Mouse (Mus musculus) thymus, adult 2 months (tissue): ENCODE data around the gene 2510039O18Rik. TPM values are rescaled to one million over a fixed set of nuclear protein-coding genes. Genes with fewer than 3 reads are reported as not detected.

Experiments
- DNase-seq: peaks from one replicate; pipeline ENCODE4 v3.0.0; 2021
- H3K27ac ChIP-seq: fragments of 200-500 bp; 2 replicates; pipeline ENCODE4 v1.5.1; 2012; ENCODE audit warnings: low read length, control low read depth; ENCODE audit not compliant: control insufficient read depth, insufficient read depth
- H3K27me3 ChIP-seq: fragments of 200-500 bp; 2 replicates; pipeline ENCODE4 v1.6.1; 2012; ENCODE audit warnings: mild to moderate bottlenecking, low read length, moderate library complexity, mixed read lengths; ENCODE audit not compliant: control insufficient read depth, insufficient read depth
- H3K36me3 ChIP-seq: fragments of 200-500 bp; 2 replicates; pipeline ENCODE4 v1.6.1; 2012; ENCODE audit warnings: mild to moderate bottlenecking, low read length, moderate library complexity; ENCODE audit not compliant: control insufficient read depth, insufficient read depth
- H3K4me1 ChIP-seq: fragments of 200-500 bp; replicated peaks from 2 replicates; pipeline ENCODE4 v1.6.1; 2012; ENCODE audit warnings: low read length; ENCODE audit not compliant: control insufficient read depth, insufficient read depth
- H3K4me3 ChIP-seq: fragments of 200-500 bp; 2 replicates; pipeline ENCODE4 v1.5.1; 2012; ENCODE audit warnings: mild to moderate bottlenecking, low read length, control low read depth, moderate library complexity; ENCODE audit not compliant: control insufficient read depth, insufficient read depth
- CTCF ChIP-seq: fragments of 200-500 bp; IDR thresholded peaks from 2 replicates; pipeline ENCODE4 v1.5.1; 2012; ENCODE audit warnings: mild to moderate bottlenecking, control low read depth, low read length, moderate library complexity, borderline replicate concordance; ENCODE audit not compliant: control insufficient read depth, poor library complexity, insufficient read depth; ENCODE audit errors: extremely low read depth
- POLR2A ChIP-seq: fragments of 200-500 bp; IDR thresholded peaks from 2 replicates; pipeline ENCODE4 v1.6.1; 2012; ENCODE audit warnings: mild to moderate bottlenecking, low read length, control low read depth, moderate library complexity; ENCODE audit not compliant: control insufficient read depth, poor library complexity, insufficient read depth; ENCODE audit errors: extremely low read depth
- WGBS: fragments of 180-500 bp; shearing (Covaris S2); methylation state at CpG from one replicate; pipeline ENCODE4 v1.1.7; 2018; 5-methylcytosine and 5-hydroxymethylcytosine counted together
- polyA plus RNA-seq: library from polyadenylated mRNA; depleted of rRNA; stranded (reverse); fragments of >200 nt; gene quantifications from 2 replicates; pipeline ENCODE4 v1.2.3, GENCODE M21; 2012

Gene 2510039O18Rik
- polyA plus RNA-seq, 1 experiment = 170 TPM

- peaks cover 7% of the 10 kb centered on the region for H3K4me1 ChIP-seq
- no peak overlapping the region for H3K4me3 ChIP-seq
- no peaks in the 10 kb centered on the region for H3K27me3 ChIP-seq
- no peaks in the 10 kb centered on the region for H3K36me3 ChIP-seq
- TF ChIP-seq POLR2A = no peak
- no peak for TF ChIP-seq CTCF
- DNase-seq = no peak
- H3K27ac ChIP-seq = no peak overlapping the region
- WGBS = 93% methylated on average over 4 of the region's 4 CpGs
Measured at GRCm38 (mm10) chr4:147934611-147935010, 6.1 kb upstream of the 2510039O18Rik start.

DNA sequence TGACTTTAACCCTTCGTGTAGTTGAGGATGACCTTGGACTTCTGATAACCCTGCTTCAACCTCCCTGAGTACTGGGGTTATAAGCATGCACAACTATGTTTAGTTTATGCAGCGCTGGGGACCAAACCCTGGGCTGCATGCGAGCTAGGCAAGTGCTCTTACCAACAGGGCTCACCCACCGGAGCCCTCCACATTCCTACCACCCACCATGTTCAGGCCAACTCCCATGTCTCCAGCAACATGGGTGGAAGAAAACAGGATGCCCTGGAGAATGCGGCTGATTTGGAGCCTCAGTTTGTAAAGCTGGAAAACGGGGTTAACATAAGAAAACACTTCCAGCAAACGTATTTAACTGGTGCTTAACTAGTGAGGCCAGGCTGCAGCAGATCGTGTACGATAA lies 4.8 kb upstream of the 2510039O18Rik start:
- Histone ChIP-seq H3K4me3 (peak overlapping the region; percentile 76; the same call in 1 of the 2 replicates), H3K36me3 (no peaks in the 10 kb centered on the region), H3K4me1 (peaks cover 7% of the 10 kb centered on the region), H3K27ac (no peak overlapping the region), H3K27me3 (no peaks in the 10 kb centered on the region)
- DNase-seq = no peak
- no peak for TF ChIP-seq POLR2A
- no peak for TF ChIP-seq CTCF
- WGBS = 44% methylated on average over 9 of the region's 9 CpGs

DNA sequence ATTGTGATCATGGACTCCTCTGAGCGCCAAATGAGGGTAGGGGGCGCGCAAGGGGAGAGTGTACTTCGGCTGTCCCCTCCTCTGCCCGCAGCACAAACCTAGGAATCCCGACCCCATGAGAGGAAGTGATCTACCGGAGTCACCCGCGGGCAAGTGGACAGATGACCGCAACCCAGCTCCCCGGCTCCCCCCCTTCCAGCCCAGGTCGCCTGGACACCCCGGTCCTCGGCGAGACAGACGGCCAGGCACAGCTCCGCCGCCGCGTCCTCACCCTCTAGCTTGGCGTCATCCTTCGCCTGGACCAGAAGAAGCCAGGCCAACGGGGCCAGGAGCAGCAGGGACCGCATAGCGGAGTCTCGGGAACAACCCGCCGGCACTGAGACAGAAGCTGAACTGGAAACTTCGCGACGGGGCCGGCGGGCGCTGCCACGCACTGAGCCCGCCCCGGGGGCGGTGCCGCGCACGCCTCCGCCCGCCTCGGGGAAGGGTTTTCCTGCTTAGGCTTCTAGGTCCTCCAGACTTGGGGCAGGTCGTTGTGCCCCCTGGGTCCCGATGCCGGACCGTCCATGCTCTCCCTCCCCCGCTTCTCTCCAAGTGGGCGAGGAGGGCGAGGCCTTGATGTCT lies 4.3 kb upstream of the 2510039O18Rik start, which contains the start of gene Plod1:
TSS of gene Plod1 (minus strand) at position 437 of the 624 bp plus-strand sequence.
- DNase-seq = peak; percentile 82
- H3K27me3 ChIP-seq = no peaks in the 10 kb centered on the region
- peak within 1 kb of the TSS; percentile 76 for H3K4me3 ChIP-seq
- no peaks in the 10 kb centered on the region for H3K36me3 ChIP-seq
- WGBS = 1% methylated on average over 51 of the region's 51 CpGs
- TF ChIP-seq CTCF (0 out of 2 replicates have a peak, but pooled peaks have one; percentile 24), POLR2A (peak; percentile 62; the same call in 1 of the 2 replicates)
- H3K4me1 ChIP-seq = peaks cover 7% of the 10 kb centered on the region
- no peak within 1 kb of the TSS for H3K27ac ChIP-seq

DNA sequence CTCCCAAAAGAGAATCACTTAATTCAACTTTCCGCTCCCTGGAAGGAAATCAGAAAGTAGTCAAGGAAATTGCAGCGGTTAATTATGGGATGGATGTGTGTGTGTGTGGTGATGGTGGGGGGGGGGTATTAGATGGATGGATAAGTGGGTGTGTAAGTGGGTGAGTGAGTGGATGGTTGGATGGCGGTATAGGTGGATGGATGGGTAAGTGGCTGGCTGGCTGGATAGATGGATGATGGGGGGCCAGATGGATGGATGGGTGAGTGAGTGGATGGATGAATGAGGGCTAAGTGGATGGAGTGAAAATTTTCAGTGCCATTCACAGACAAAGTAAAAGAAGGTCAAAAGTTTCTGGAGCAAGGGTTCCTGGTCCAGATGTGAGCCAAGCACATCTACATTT lies 3.7 kb upstream of the 2510039O18Rik start:
- peaks cover 12% of the 10 kb centered on the region for H3K4me1 ChIP-seq
- WGBS = 46% methylated on average over 3 of the region's 3 CpGs
- no peaks in the 10 kb centered on the region for H3K36me3 ChIP-seq

GRCm38 (mm10) chr4:147937486-147937885 lies 3.2 kb upstream of the 2510039O18Rik start:
- WGBS = 94% methylated on average over 5 of the region's 5 CpGs
- no peak overlapping the region for H3K4me3 ChIP-seq
- no peak for DNase-seq
- H3K27ac ChIP-seq = no peak overlapping the region
- no peaks in the 10 kb centered on the region for H3K27me3 ChIP-seq
- TF ChIP-seq POLR2A (no peak), CTCF (no peak)
- H3K36me3 ChIP-seq = no peaks in the 10 kb centered on the region
- H3K4me1 ChIP-seq = peaks cover 16% of the 10 kb centered on the region

More for the DNA sequence above, 3.7 kb upstream of the 2510039O18Rik start:
- H3K27me3 ChIP-seq = no peaks in the 10 kb centered on the region
- no peak for DNase-seq
- peak overlapping the region; percentile 76 for H3K4me3 ChIP-seq
- TF ChIP-seq POLR2A (no peak), CTCF (no peak)
- no peak overlapping the region for H3K27ac ChIP-seq

DNA sequence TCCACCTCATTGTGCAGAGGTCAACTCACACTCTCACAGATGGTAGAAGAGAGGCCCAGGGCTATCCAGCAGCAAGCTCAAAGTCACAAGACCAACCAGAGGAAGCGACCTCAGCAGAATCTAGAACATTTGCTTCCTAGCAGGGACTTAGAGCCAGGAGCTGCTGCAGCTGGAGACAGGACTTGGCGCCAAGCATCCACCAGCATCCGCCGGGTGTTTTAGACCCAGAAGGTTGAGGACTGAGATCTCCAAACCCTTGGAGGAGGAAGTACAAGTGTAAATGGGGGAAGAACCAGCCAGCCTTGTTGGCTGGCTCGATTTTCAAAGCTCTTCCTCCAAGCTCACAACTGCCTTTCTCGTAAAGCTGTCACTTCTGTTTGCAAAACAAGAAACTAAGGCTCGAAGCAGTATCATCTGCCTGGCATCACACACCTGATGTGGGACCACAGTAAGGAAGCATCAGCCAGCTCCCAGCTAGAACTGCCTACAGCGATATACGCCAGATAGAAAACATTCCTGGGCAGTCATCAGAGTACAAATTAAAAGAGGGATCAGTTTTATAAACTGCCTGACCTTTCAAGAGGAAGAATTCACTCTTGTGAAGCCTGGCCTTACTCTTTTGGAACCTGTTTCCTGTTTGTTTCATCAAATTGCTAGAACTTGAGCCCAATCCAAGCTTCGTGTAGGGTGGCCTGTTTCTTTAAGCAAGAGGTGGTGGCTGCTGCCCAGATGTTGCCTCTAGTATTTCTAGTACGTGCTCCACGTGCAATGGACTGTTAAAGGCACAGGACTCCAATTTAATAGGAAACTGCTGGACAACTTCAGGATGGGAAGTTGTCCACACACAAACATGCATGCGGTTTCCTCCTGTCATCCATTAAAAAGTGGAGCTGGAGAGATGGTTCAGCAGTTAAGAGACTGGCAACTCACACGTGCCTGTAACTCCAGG lies 2.3 kb upstream of the 2510039O18Rik start:
- H3K4me1 ChIP-seq = peaks cover 25% of the 10 kb centered on the region
- TF ChIP-seq POLR2A (no peak), CTCF (no peak)
- no peak for DNase-seq
- no peaks in the 10 kb centered on the region for H3K27me3 ChIP-seq
- 54% methylated on average over 14 of the region's 14 CpGs for WGBS
- no peaks in the 10 kb centered on the region for H3K36me3 ChIP-seq
- no peak overlapping the region for H3K4me3 ChIP-seq
- no peak overlapping the region for H3K27ac ChIP-seq
